Mouse (Mus musculus) E14TG2a.4 (cell line): ENCODE data around the gene Igfbp2.

ENCODE experiments used
- CTCF ChIP-seq: conservative IDR thresholded peaks from 2 replicates; pipeline ENCODE4 v1.5.1; 2014; ENCODE audit warnings: low read length
- NANOG ChIP-seq: IDR thresholded peaks from 2 replicates; pipeline ENCODE4 v1.6.1; 2014; ENCODE audit warnings: borderline replicate concordance, low read length, mixed read lengths

- no peak for TF ChIP-seq CTCF
- no peak for TF ChIP-seq NANOG
Observed at GRCm38 (mm10) chr1:72868429-72869215, 44.3 kb downstream of the Igfbp2 start.
